ENCODE assay signal across 8 mouse cellular contexts in genomic region chr19:16779786-16780185, GRCm38 (mm10). TPM values are rescaled to one million over a fixed set of nuclear protein-coding genes. Genes with fewer than 3 reads are reported as not detected.
A peak's percentile ranks its signal among the peaks of the same experiment; 100 is the strongest.
DNase-seq lines count a peak whose midpoint lies in the region; ATAC-seq and TF ChIP-seq lines count a peak whose summit lies in the region.

No protein-coding gene starts in this region.

- WGBS in heart, postnatal 0 days, result 20% methylated on average over 8 of the region's 8 CpGs
- WGBS in hindbrain, embryonic 11.5 days, result 18% methylated on average over 8 of the region's 8 CpGs
- WGBS in midbrain, embryonic 12.5 days, result 17% methylated on average over 8 of the region's 8 CpGs

- TF ChIP-seq POLR2A in MEL (IDR thresholded peaks at IDR 0.05; ENCODE audit: control insufficient read depth in 1 of 2, insufficient read depth in 1 of 2, low read depth in 1 of 2, low read length in 2 of 2, poor library complexity in 1 of 2), result no peak

- no peak for TF ChIP-seq CTCF in heart, postnatal 0 days (IDR thresholded peaks at IDR 0.05; ENCODE audit: low read depth)
- no peak for TF ChIP-seq CTCF in MEL (IDR thresholded peaks at IDR 0.05 in 2 of 3, conservative IDR thresholded peaks at IDR 0.05 in 1 of 3; ENCODE audit: control insufficient read depth in 1 of 3, insufficient read depth in 1 of 3, low read depth in 2 of 3, low read length in 3 of 3, poor library complexity in 1 of 3, severe bottlenecking in 1 of 3)

- H3K9ac ChIP-seq in heart, postnatal 0 days (replicated peaks; ENCODE audit: low read depth, low read length), result peak overlapping the region; percentile 59
- H3K9ac ChIP-seq in MEL (ENCODE audit: control insufficient read depth, low read depth, low read length, poor library complexity, severe bottlenecking), result peak overlapping the region; percentile 97
- peak overlapping the region; percentile 56; the same call in 1 of the 2 replicates for H3K9ac ChIP-seq in hindbrain, embryonic 11.5 days (ENCODE audit: low read depth, low read length)
- H3K9ac ChIP-seq in midbrain, embryonic 12.5 days (replicated peaks), result peak overlapping the region; percentile 66

- no peaks in the 10 kb centered on the region for H3K9me3 ChIP-seq in heart, postnatal 0 days (replicated peaks; ENCODE audit: control insufficient read depth, low read length)
- no peaks in the 10 kb centered on the region for H3K9me3 ChIP-seq in MEL (replicated peaks; ENCODE audit: insufficient read depth, low read length)
- H3K9me3 ChIP-seq in hindbrain, embryonic 11.5 days (ENCODE audit: control insufficient read depth, low read length), result no peaks in the 10 kb centered on the region
- no peaks in the 10 kb centered on the region for H3K9me3 ChIP-seq in midbrain, embryonic 12.5 days

- no peak for DNase-seq in heart, postnatal 0 days (ENCODE audit: low spot score)
- DNase-seq in heart, adult 8-10 months (ENCODE audit: low spot score), result no peak
- DNase-seq in MEL (ENCODE audit: low read depth, low spot score), result peak; percentile 53
- DNase-seq in hindbrain, embryonic 11.5 days (ENCODE audit: low spot score), result no peak
- DNase-seq in thymus, postnatal 14 days, result no peak
- DNase-seq in right cerebral cortex, postnatal 36 days (ENCODE audit: low spot score in 2 of 2), result no peak
- DNase-seq in frontal cortex, postnatal 14 days (ENCODE audit: low spot score in 2 of 2), result no peak

- H3K79me2 ChIP-seq in MEL (ENCODE audit: control insufficient read depth, insufficient read depth, low read length, poor library complexity), result peaks cover 39% of the 10 kb centered on the region

- H3K4me2 ChIP-seq in heart, postnatal 0 days (ENCODE audit: low read depth, low read length), result peak overlapping the region; percentile 87
- peak overlapping the region; percentile 94 for H3K4me2 ChIP-seq in hindbrain, embryonic 11.5 days (replicated peaks; ENCODE audit: low read depth, low read length)
- H3K4me2 ChIP-seq in midbrain, embryonic 12.5 days (replicated peaks), result peak overlapping the region; percentile 98

- peaks cover 5% of the 10 kb centered on the region; the same call in 1 of the 2 replicates for H3K27me3 ChIP-seq in heart, postnatal 0 days (ENCODE audit: control insufficient read depth, insufficient read depth, low read length)
- no peaks in the 10 kb centered on the region for H3K27me3 ChIP-seq in MEL (ENCODE audit: control insufficient read depth in 1 of 2, insufficient read depth in 2 of 2, low read length in 2 of 2)
- peaks cover 6% of the 10 kb centered on the region for H3K27me3 ChIP-seq in hindbrain, embryonic 11.5 days (ENCODE audit: control insufficient read depth, insufficient read depth, low read length)
- H3K27me3 ChIP-seq in midbrain, embryonic 12.5 days, result peaks cover 17% of the 10 kb centered on the region

- TF ChIP-seq EP300 in heart, postnatal 0 days (IDR thresholded peaks at IDR 0.05; ENCODE audit: low read depth), result no peak
- TF ChIP-seq EP300 in MEL (IDR thresholded peaks at IDR 0.05; ENCODE audit: low read depth in 1 of 2, low read length in 2 of 2), result no peak

- H3K4me1 ChIP-seq in heart, postnatal 0 days (ENCODE audit: control insufficient read depth, insufficient read depth), result 0 out of 2 replicates have a peak, but pooled peaks cover 3% of the 10 kb centered on the region
- H3K4me1 ChIP-seq in MEL (ENCODE audit: control insufficient read depth in 1 of 2, insufficient read depth in 2 of 2, low read length in 2 of 2), result peaks cover 8 to 12% of the 10 kb centered on the region in 2 experiments
- no peaks in the 10 kb centered on the region; the same call in 1 of the 2 replicates for H3K4me1 ChIP-seq in hindbrain, embryonic 11.5 days (replicated peaks; ENCODE audit: control insufficient read depth, insufficient read depth, low read length)
- H3K4me1 ChIP-seq in midbrain, embryonic 12.5 days, result peaks cover 10% of the 10 kb centered on the region

- ATAC-seq in heart, postnatal 0 days (ENCODE audit: insufficient read depth, low read depth), result no peak
- ATAC-seq in hindbrain, embryonic 11.5 days (ENCODE audit: low FRiP score), result no peak
- no peak for ATAC-seq in midbrain, embryonic 12.5 days (ENCODE audit: low FRiP score, low read depth)

- no peak overlapping the region for H3K27ac ChIP-seq in heart, postnatal 0 days (ENCODE audit: low read depth)
- peak overlapping the region; percentile 38 for H3K27ac ChIP-seq in MEL (ENCODE audit: control insufficient read depth, low read depth, low read length)
- no peak overlapping the region for H3K27ac ChIP-seq in hindbrain, embryonic 11.5 days (ENCODE audit: low read depth, low read length)
- no peak overlapping the region for H3K27ac ChIP-seq in midbrain, embryonic 12.5 days (replicated peaks)

- H3K36me3 ChIP-seq in heart, postnatal 0 days (replicated peaks; ENCODE audit: control insufficient read depth, insufficient read depth, low read length), result no peaks in the 10 kb centered on the region
- peaks cover 0 to 15% of the 10 kb centered on the region in 2 experiments; a peak in 2 of 4 replicates for H3K36me3 ChIP-seq in MEL (ENCODE audit: control insufficient read depth in 1 of 2, insufficient read depth in 2 of 2, low read length in 2 of 2)
- no peaks in the 10 kb centered on the region for H3K36me3 ChIP-seq in hindbrain, embryonic 11.5 days (ENCODE audit: control insufficient read depth, insufficient read depth, low read length)
- no peaks in the 10 kb centered on the region for H3K36me3 ChIP-seq in midbrain, embryonic 12.5 days

- no peak for TF ChIP-seq RAD21 in MEL (IDR thresholded peaks at IDR 0.05; ENCODE audit: low read depth, low read length)

- H3K4me3 ChIP-seq in heart, postnatal 0 days (ENCODE audit: low read depth, low read length), result peak overlapping the region; percentile 66
- H3K4me3 ChIP-seq in MEL (ENCODE audit: control insufficient read depth in 1 of 2, insufficient read depth in 1 of 2, low read depth in 2 of 2, low read length in 2 of 2), result peak overlapping the region; percentile 78 to 94
- peak overlapping the region; percentile 72 for H3K4me3 ChIP-seq in hindbrain, embryonic 11.5 days (ENCODE audit: low read depth, low read length)
- H3K4me3 ChIP-seq in midbrain, embryonic 12.5 days, result peak overlapping the region; percentile 74

TF ChIP-seq in MEL, 35 proteins besides CTCF, POLR2A, EP300 and RAD21:
- TF ChIP-seq GATA1 (IDR thresholded peaks at IDR 0.05; ENCODE audit: low read depth, low read length) (0 out of 2 replicates have a peak, but pooled peaks have one; percentile 6), SIN3A (IDR thresholded peaks at IDR 0.05; ENCODE audit: low read length) (peak; percentile 34; the same call in 1 of the 2 replicates), RCOR1 (IDR thresholded peaks at IDR 0.05; ENCODE audit: low read depth, low read length) (no peak)

RNA-seq across cellular contexts. Expression of gene Vps13a, which starts 0.9 kb away (rescaled TPM):
- 6.6 and 22.3 TPM in 2 replicates for total RNA-seq in heart, postnatal 0 days (2014; rRNA removed; ENCODE audit: low replicate concordance)
- polyA plus RNA-seq in heart, postnatal 0 days (2015; fragmentation: Nextera tagmentation; extraction: Ambion mirVana), result 5.9 and 6.2 TPM in 2 replicates
- total RNA-seq in heart, adult 8-10 months (2022), result 10 to 100 TPM; 30.8 to 42.7 (median 40.3) TPM
- 21.5 and 26.4 TPM in 2 replicates for total RNA-seq in MEL (2012; rRNA removed)
- polyA plus RNA-seq in MEL (2012; ENCODE audit: insufficient read depth in 1 of 2, insufficient read length in 2 of 2, low read depth in 1 of 2, low replicate concordance in 2 of 2, missing spikeins in 1 of 2), result 100 to 1,000 TPM in 1 of 2 experiments, 10 to 100 TPM in 1; 29.7 to 335 TPM
- polyA plus RNA-seq in hindbrain, embryonic 11.5 days (2014; fragmentation: Nextera tagmentation; extraction: Ambion mirVana), result 10.0 and 15.7 TPM in 2 replicates
- 12.9 and 13.1 TPM in 2 replicates for polyA plus RNA-seq in midbrain, embryonic 12.5 days (2016; fragmentation: Nextera tagmentation; extraction: Ambion mirVana)
